8 mouse cellular contexts compared by ENCODE assay signal in the genomic region with DNA sequence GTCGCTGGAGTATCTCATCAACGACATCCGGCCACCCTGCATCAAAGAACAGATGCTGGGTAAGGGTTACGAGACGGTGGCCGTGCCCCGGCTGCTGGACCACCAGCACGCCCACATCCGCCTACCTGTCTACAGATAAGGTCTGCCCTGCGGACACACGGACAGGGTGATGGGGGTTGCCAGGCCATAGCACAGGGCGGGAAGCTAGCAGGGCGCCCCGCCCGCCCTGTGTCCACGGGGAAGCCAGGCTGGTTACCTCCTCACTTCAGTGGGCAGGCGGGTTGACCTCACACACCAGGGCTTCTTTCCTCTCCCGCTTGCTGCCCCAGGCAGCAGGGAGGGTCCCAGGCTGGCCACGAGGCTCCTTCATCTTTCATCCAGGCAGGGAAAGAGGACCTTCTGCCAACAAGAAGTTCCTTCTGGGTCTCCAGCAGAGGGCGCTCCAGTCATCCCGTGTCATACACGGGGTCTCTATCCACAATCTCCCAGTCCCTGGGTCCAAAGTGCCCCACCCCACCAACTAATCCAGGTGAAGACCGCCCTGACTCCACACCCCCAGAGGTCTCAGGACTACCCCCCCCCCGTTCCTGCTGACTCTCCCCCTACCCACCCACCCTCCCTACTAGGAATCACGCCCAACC. TPM values are rescaled to one million over a fixed set of nuclear protein-coding genes. Genes with fewer than 3 reads are reported as not detected.
DNase-seq lines count a peak whose midpoint lies in the region; ATAC-seq and TF ChIP-seq lines count a peak whose summit lies in the region.

No protein-coding gene starts in this region.

- DNase-seq in forebrain, embryonic 11.5 days (ENCODE audit: low spot score), result peak; percentile 84
- DNase-seq in midbrain, embryonic 10.5 days (ENCODE audit: low spot score), result peak; percentile 64
- no peak for DNase-seq in urinary bladder, postnatal 10 days (ENCODE audit: low spot score)
- DNase-seq in ovary, postnatal 14 days (ENCODE audit: low spot score), result no peak

- TF ChIP-seq POLR2A in olfactory bulb, adult 2 months (IDR thresholded peaks at IDR 0.05; ENCODE audit: insufficient read depth, low read depth, low read length), result no peak

- no peak overlapping the region for H3K4me2 ChIP-seq in forebrain, embryonic 11.5 days (ENCODE audit: low read depth, low read length, severe bottlenecking)
- H3K4me2 ChIP-seq in forebrain, embryonic 15.5 days (replicated peaks), result no peak overlapping the region
- no peak overlapping the region for H3K4me2 ChIP-seq in midbrain, embryonic 13.5 days (replicated peaks)

- WGBS in forebrain, embryonic 11.5 days, result 65% methylated on average over 25 of the region's 25 CpGs
- 73% methylated on average over 25 of the region's 25 CpGs for WGBS in forebrain, embryonic 15.5 days
- 67% methylated on average over 25 of the region's 25 CpGs for WGBS in midbrain, embryonic 10.5 days
- 73% methylated on average over 25 of the region's 25 CpGs for WGBS in midbrain, embryonic 13.5 days
- 76% methylated on average over 25 of the region's 25 CpGs for WGBS in olfactory bulb, adult 2 months

- H3K9me3 ChIP-seq in forebrain, embryonic 11.5 days (ENCODE audit: control insufficient read depth, low read length), result no peaks in the 10 kb centered on the region
- H3K9me3 ChIP-seq in forebrain, embryonic 15.5 days, result no peaks in the 10 kb centered on the region
- no peaks in the 10 kb centered on the region for H3K9me3 ChIP-seq in midbrain, embryonic 10.5 days (replicated peaks)
- no peaks in the 10 kb centered on the region for H3K9me3 ChIP-seq in midbrain, embryonic 13.5 days

- no peak overlapping the region for H3K4me3 ChIP-seq in forebrain, embryonic 11.5 days (ENCODE audit: low read depth, low read length)
- no peak overlapping the region for H3K4me3 ChIP-seq in forebrain, embryonic 15.5 days
- no peak overlapping the region for H3K4me3 ChIP-seq in midbrain, embryonic 10.5 days
- no peak overlapping the region for H3K4me3 ChIP-seq in midbrain, embryonic 13.5 days (replicated peaks)
- no peak overlapping the region for H3K4me3 ChIP-seq in olfactory bulb, adult 2 months (ENCODE audit: insufficient read depth, low read depth, low read length)

- no peak for ATAC-seq in forebrain, embryonic 11.5 days (replicated peaks; ENCODE audit: low FRiP score)
- ATAC-seq in forebrain, embryonic 15.5 days (replicated peaks), result no peak
- no peak for ATAC-seq in midbrain, embryonic 13.5 days
- ATAC-seq in common myeloid progenitor, adult 5-6 weeks (replicated peaks; ENCODE audit: low read depth, poor library complexity, severe bottlenecking), result 0 out of 2 replicates have a peak, but pooled peaks have one; percentile 23

- no peak overlapping the region for H3K9ac ChIP-seq in forebrain, embryonic 11.5 days (ENCODE audit: low read length)
- no peak overlapping the region for H3K9ac ChIP-seq in forebrain, embryonic 15.5 days (replicated peaks)
- no peak overlapping the region for H3K9ac ChIP-seq in midbrain, embryonic 13.5 days (replicated peaks)

- TF ChIP-seq CTCF in olfactory bulb, adult 2 months (IDR thresholded peaks at IDR 0.05; ENCODE audit: insufficient read depth, low read depth, low read length), result peak; percentile 37; the same call in 1 of the 2 replicates

- no peaks in the 10 kb centered on the region for H3K27me3 ChIP-seq in forebrain, embryonic 11.5 days (ENCODE audit: control insufficient read depth, insufficient read depth, low read length)
- peaks cover 10% of the 10 kb centered on the region for H3K27me3 ChIP-seq in forebrain, embryonic 15.5 days
- no peaks in the 10 kb centered on the region for H3K27me3 ChIP-seq in midbrain, embryonic 10.5 days (ENCODE audit: low read depth, poor library complexity, severe bottlenecking)
- H3K27me3 ChIP-seq in midbrain, embryonic 13.5 days, result no peaks in the 10 kb centered on the region

- H3K27ac ChIP-seq in forebrain, embryonic 11.5 days (ENCODE audit: low read depth, low read length), result no peak overlapping the region
- H3K27ac ChIP-seq in forebrain, embryonic 15.5 days (replicated peaks), result no peak overlapping the region
- no peak overlapping the region for H3K27ac ChIP-seq in midbrain, embryonic 10.5 days (replicated peaks)
- no peak overlapping the region for H3K27ac ChIP-seq in midbrain, embryonic 13.5 days
- H3K27ac ChIP-seq in olfactory bulb, adult 2 months (ENCODE audit: insufficient read depth, low read depth, low read length), result no peak overlapping the region

- H3K4me1 ChIP-seq in forebrain, embryonic 11.5 days (replicated peaks; ENCODE audit: control insufficient read depth, insufficient read depth, low read length), result peaks cover 7% of the 10 kb centered on the region
- peaks cover 28% of the 10 kb centered on the region for H3K4me1 ChIP-seq in forebrain, embryonic 15.5 days
- peaks cover 25% of the 10 kb centered on the region for H3K4me1 ChIP-seq in midbrain, embryonic 10.5 days
- peaks cover 33% of the 10 kb centered on the region for H3K4me1 ChIP-seq in midbrain, embryonic 13.5 days (replicated peaks)
- peaks cover 14% of the 10 kb centered on the region for H3K4me1 ChIP-seq in olfactory bulb, adult 2 months (ENCODE audit: control insufficient read depth, insufficient read depth, low read length)

- H3K36me3 ChIP-seq in forebrain, embryonic 11.5 days (ENCODE audit: control insufficient read depth, insufficient read depth, low read length), result no peaks in the 10 kb centered on the region
- H3K36me3 ChIP-seq in forebrain, embryonic 15.5 days, result no peaks in the 10 kb centered on the region
- H3K36me3 ChIP-seq in midbrain, embryonic 10.5 days, result peaks cover 33% of the 10 kb centered on the region
- peaks cover 29% of the 10 kb centered on the region for H3K36me3 ChIP-seq in midbrain, embryonic 13.5 days

RNA-seq across cellular contexts. Expression of gene Fam222a, which starts 44.3 kb away (rescaled TPM):
- 8.7 and 9.4 TPM in 2 replicates for polyA plus RNA-seq in forebrain, embryonic 11.5 days (2014; fragmentation: Nextera tagmentation; extraction: Ambion mirVana)
- 5.2 and 5.6 TPM in 2 replicates for polyA plus RNA-seq in forebrain, embryonic 15.5 days (2015; fragmentation: Nextera tagmentation; extraction: Ambion mirVana)
- 4.0 and 5.1 TPM in 2 replicates for polyA plus RNA-seq in midbrain, embryonic 10.5 days (2016; fragmentation: Nextera tagmentation; extraction: Ambion mirVana)
- 5.1 and 6.1 TPM in 2 replicates for polyA plus RNA-seq in midbrain, embryonic 13.5 days (2015; fragmentation: Nextera tagmentation; extraction: Ambion mirVana)
- total RNA-seq in common myeloid progenitor, adult 5-6 weeks (2017), result 0.18 TPM in 1 of 2 replicates, not detected in the other
- not detected in 2 replicates for polyA plus RNA-seq in olfactory bulb, adult 2 months (2012; ENCODE audit: insufficient read depth, insufficient read length, low replicate concordance, missing spikeins)

RNA-seq across cellular contexts. Expression of gene Trpv4, which starts 46.1 kb away (rescaled TPM):
- polyA plus RNA-seq in forebrain, embryonic 11.5 days (2014; fragmentation: Nextera tagmentation; extraction: Ambion mirVana), result 0.17 and 0.53 TPM in 2 replicates
- polyA plus RNA-seq in forebrain, embryonic 15.5 days (2015; fragmentation: Nextera tagmentation; extraction: Ambion mirVana), result 0.56 and 0.88 TPM in 2 replicates
- 0.12 and 0.27 TPM in 2 replicates for polyA plus RNA-seq in midbrain, embryonic 10.5 days (2016; fragmentation: Nextera tagmentation; extraction: Ambion mirVana)
- polyA plus RNA-seq in midbrain, embryonic 13.5 days (2015; fragmentation: Nextera tagmentation; extraction: Ambion mirVana), result 0.39 and 0.46 TPM in 2 replicates
- 0.19 and 1.1 TPM in 2 replicates for total RNA-seq in common myeloid progenitor, adult 5-6 weeks (2017)
- polyA plus RNA-seq in olfactory bulb, adult 2 months (2012; ENCODE audit: insufficient read depth, insufficient read length, low replicate concordance, missing spikeins), result not detected in 2 replicates

Comparison
In these comparisons a context has a peak if more than half of its experiments do, and no peak if none do; other contexts are left out.
1. DNase-seq: peak in forebrain, embryonic 11.5 days (single experiment) and midbrain, embryonic 10.5 days (single experiment); none in urinary bladder, postnatal 10 days (single experiment) and ovary, postnatal 14 days (single experiment).